Mouse (Mus musculus) B cell, adult 2 months (primary cell): ENCODE results near the gene Krcc1.

Experiments
- DNase-seq, 2 experiments: peaks; one replicate each; pipeline ENCODE4 v3.0.0; 2022

Krcc1 gene

GRCm38 (mm10) chr6:71271389-71272315 is at the start of gene Krcc1:
TSS of gene Krcc1 (plus strand) at chr6:71271677.
- DNase-seq: peak; percentile 99

- no peak for DNase-seq
Observed at GRCm38 (mm10) chr6:71224184-71224943, 47.1 kb upstream of the Krcc1 start.

- no peak for DNase-seq
Observed at GRCm38 (mm10) chr6:71226544-71226943, 44.9 kb upstream of the Krcc1 start.

- no peak for DNase-seq
Observed at GRCm38 (mm10) chr6:71227157-71227770, 44.2 kb upstream of the Krcc1 start.

GRCm38 (mm10) chr6:71235121-71235520 is 36.4 kb upstream of the Krcc1 start:
- DNase-seq: no peak

- DNase-seq: no peak
Observed at GRCm38 (mm10) chr6:71235944-71236343, 35.5 kb upstream of the Krcc1 start.

GRCm38 (mm10) chr6:71236506-71236905 is 35.0 kb upstream of the Krcc1 start:
- DNase-seq: no peak

- no peak for DNase-seq
Observed at GRCm38 (mm10) chr6:71237031-71237431, 34.4 kb upstream of the Krcc1 start.

GRCm38 (mm10) chr6:71239069-71239750 is 32.3 kb upstream of the Krcc1 start:
- DNase-seq: no peak

GRCm38 (mm10) chr6:71240831-71241230 is 30.6 kb upstream of the Krcc1 start:
- no peak for DNase-seq

- DNase-seq: no peak
Observed at GRCm38 (mm10) chr6:71242811-71243210, 28.7 kb upstream of the Krcc1 start.

- no peak for DNase-seq
Observed at GRCm38 (mm10) chr6:71243258-71243657, 28.2 kb upstream of the Krcc1 start.

- DNase-seq: no peak
Observed at GRCm38 (mm10) chr6:71248420-71248819, 23.1 kb upstream of the Krcc1 start.

- no peak for DNase-seq
Observed at GRCm38 (mm10) chr6:71249615-71250014, 21.9 kb upstream of the Krcc1 start.

GRCm38 (mm10) chr6:71250951-71251350 is 20.5 kb upstream of the Krcc1 start:
- no peak for DNase-seq

GRCm38 (mm10) chr6:71254456-71254855 is 17.0 kb upstream of the Krcc1 start:
- DNase-seq: no peak

- DNase-seq: no peak
Observed at GRCm38 (mm10) chr6:71256166-71256565, 15.3 kb upstream of the Krcc1 start.

- DNase-seq: no peak
Observed at GRCm38 (mm10) chr6:71257375-71257774, 14.1 kb upstream of the Krcc1 start.

- DNase-seq: no peak
Observed at GRCm38 (mm10) chr6:71258562-71258961, 12.9 kb upstream of the Krcc1 start.

GRCm38 (mm10) chr6:71259166-71259565 is 12.3 kb upstream of the Krcc1 start:
- no peak for DNase-seq

- DNase-seq: no peak
Observed at GRCm38 (mm10) chr6:71260051-71260640, 11.3 kb upstream of the Krcc1 start.

- DNase-seq: no peak
Observed at GRCm38 (mm10) chr6:71261060-71261459, 10.4 kb upstream of the Krcc1 start.
